In genomic region chr11:78566775-78567174, GRCm38 (mm10) we compare ENCODE assay signal across 9 mouse cellular contexts. TPM values are rescaled to one million over a fixed set of nuclear protein-coding genes. Genes with fewer than 3 reads are reported as not detected.
DNase-seq lines count a peak whose midpoint lies in the region; ATAC-seq and TF ChIP-seq lines count a peak whose summit lies in the region.
"Had no signal": no experiment of that assay in that cellular context is flagged by ENCODE, and none has a peak within 500 bp of the region (broad histone marks: within the 10 kb centered on the region; RNA-seq: fewer than 3 reads in every experiment).

No protein-coding gene starts in this region.

- no peaks in the 10 kb centered on the region for H3K4me1 ChIP-seq in intestine, postnatal 0 days (replicated peaks; ENCODE audit: control insufficient read depth, insufficient read depth, low read length)
- H3K4me1 ChIP-seq in intestine, embryonic 15.5 days (replicated peaks) = no peaks in the 10 kb centered on the region
- H3K4me1 ChIP-seq in heart, embryonic 16.5 days (ENCODE audit: control insufficient read depth, insufficient read depth, low read length) = peaks cover 8% of the 10 kb centered on the region; the same call in 1 of the 2 replicates

- no peak for TF ChIP-seq CTCF in intestine, postnatal 0 days (IDR thresholded peaks at IDR 0.05; ENCODE audit: low read depth)

- H3K27ac ChIP-seq in intestine, postnatal 0 days (ENCODE audit: low read depth, low read length) = peak overlapping the region; percentile 21; the same call in 1 of the 2 replicates
- no peak overlapping the region for H3K27ac ChIP-seq in intestine, embryonic 15.5 days
- H3K27ac ChIP-seq in heart, embryonic 16.5 days (ENCODE audit: low read length) = peak overlapping the region; percentile 74

- H3K36me3 ChIP-seq in intestine, postnatal 0 days (ENCODE audit: control insufficient read depth, insufficient read depth) = peaks cover 15% of the 10 kb centered on the region
- H3K36me3 ChIP-seq in intestine, embryonic 15.5 days = no peaks in the 10 kb centered on the region
- H3K36me3 ChIP-seq in heart, embryonic 16.5 days (ENCODE audit: control insufficient read depth, insufficient read depth) = peaks cover 12% of the 10 kb centered on the region

- no peak for ATAC-seq in intestine, postnatal 0 days
- ATAC-seq in intestine, embryonic 15.5 days = no peak
- ATAC-seq in heart, embryonic 16.5 days (replicated peaks; ENCODE audit: extremely low read depth, insufficient read depth, low FRiP score) = peak; percentile 65
- ATAC-seq in megakaryocyte progenitor cell, adult 5-6 weeks (replicated peaks; ENCODE audit: poor library complexity) = peak; percentile 34; the same call in 1 of the 2 replicates
- no peak for ATAC-seq in erythroid progenitor cell, adult 5-6 weeks (replicated peaks; ENCODE audit: low FRiP score, poor library complexity, severe bottlenecking)

- no peak overlapping the region for H3K4me2 ChIP-seq in intestine, postnatal 0 days (replicated peaks; ENCODE audit: low read depth)
- no peak overlapping the region for H3K4me2 ChIP-seq in intestine, embryonic 15.5 days (replicated peaks)
- H3K4me2 ChIP-seq in heart, embryonic 16.5 days (ENCODE audit: low read depth, low read length) = no peak overlapping the region

- 49% methylated on average over 6 of the region's 6 CpGs for whole genome bisulfite sequencing in intestine, postnatal 0 days
- WGBS in intestine, embryonic 15.5 days = 42% methylated on average over 6 of the region's 6 CpGs
- WGBS in heart, embryonic 16.5 days = 29% methylated on average over 6 of the region's 6 CpGs

- DNase-seq in kidney, postnatal 4 days = peak; percentile 31 to 50
- DNase-seq in adipocyte (ENCODE audit: low spot score) = no peak
- DNase-seq in left cerebral cortex, postnatal 25 days (ENCODE audit: low spot score in 2 of 2) = no peak
- DNase-seq: right cerebral cortex, postnatal 4 days had no signal

- H3K27me3 ChIP-seq in intestine, postnatal 0 days (replicated peaks; ENCODE audit: control insufficient read depth, insufficient read depth, low read length) = no peaks in the 10 kb centered on the region
- no peaks in the 10 kb centered on the region for H3K27me3 ChIP-seq in intestine, embryonic 15.5 days (replicated peaks)
- no peaks in the 10 kb centered on the region for H3K27me3 ChIP-seq in heart, embryonic 16.5 days (ENCODE audit: control insufficient read depth, insufficient read depth, low read length)

- no peaks in the 10 kb centered on the region for H3K9me3 ChIP-seq in intestine, postnatal 0 days (ENCODE audit: control insufficient read depth)
- H3K9me3 ChIP-seq in intestine, embryonic 15.5 days = no peaks in the 10 kb centered on the region
- H3K9me3 ChIP-seq in heart, embryonic 16.5 days (replicated peaks; ENCODE audit: control insufficient read depth, low read length) = no peaks in the 10 kb centered on the region

- no peak overlapping the region for H3K9ac ChIP-seq in intestine, postnatal 0 days (ENCODE audit: low read depth, low read length)
- H3K9ac ChIP-seq in intestine, embryonic 15.5 days = no peak overlapping the region
- no peak overlapping the region for H3K9ac ChIP-seq in heart, embryonic 16.5 days (ENCODE audit: low read length)

- H3K4me3 ChIP-seq in intestine, postnatal 0 days (ENCODE audit: low read depth, low read length) = no peak overlapping the region
- H3K4me3 ChIP-seq in intestine, embryonic 15.5 days (replicated peaks) = no peak overlapping the region
- H3K4me3 ChIP-seq in heart, embryonic 16.5 days (ENCODE audit: low read length) = no peak overlapping the region

- intact Hi-C loops in left cerebral cortex, postnatal 25 days (cut with DNase I) = no loop called here

RNA-seq across cellular contexts. Expression of gene Tmem97, which starts 16.2 kb away (rescaled TPM):
- polyA plus RNA-seq in intestine, postnatal 0 days (2015; fragmentation: Nextera tagmentation; extraction: Ambion mirVana) = 83.9 and 86.9 TPM in 2 replicates
- 182 and 269 TPM in 2 replicates for polyA plus RNA-seq in intestine, embryonic 15.5 days (2015; fragmentation: Nextera tagmentation; extraction: Ambion mirVana)
- polyA plus RNA-seq in heart, embryonic 16.5 days (2015; fragmentation: Nextera tagmentation; extraction: Ambion mirVana) = 46.8 and 48.1 TPM in 2 replicates
- 102 and 108 TPM in 2 replicates for total RNA-seq in megakaryocyte progenitor cell, adult 5-6 weeks (2015)
- 77.5 and 77.9 TPM in 2 replicates for total RNA-seq in megakaryocyte progenitor cell, adult 5-6 weeks (2017)
- 22.2 and 26.7 TPM in 2 replicates for total RNA-seq in erythroid progenitor cell, adult 5-6 weeks (2015; ENCODE audit: low replicate concordance)
- 6.0 and 14.0 TPM in 2 replicates for total RNA-seq in erythroid progenitor cell, adult 5-6 weeks (2017; ENCODE audit: low replicate concordance)
- total RNA-seq in left cerebral cortex, postnatal 25 days (2021) = 10 to 100 TPM; 19.8 to 20.7 TPM

RNA-seq across cellular contexts. Expression of gene Ift20, which starts 30.6 kb away (rescaled TPM):
- 221 and 222 TPM in 2 replicates for polyA plus RNA-seq in intestine, postnatal 0 days (2015; fragmentation: Nextera tagmentation; extraction: Ambion mirVana)
- 126 and 137 TPM in 2 replicates for polyA plus RNA-seq in intestine, embryonic 15.5 days (2015; fragmentation: Nextera tagmentation; extraction: Ambion mirVana)
- polyA plus RNA-seq in heart, embryonic 16.5 days (2015; fragmentation: Nextera tagmentation; extraction: Ambion mirVana) = 98.4 and 109 TPM in 2 replicates
- 112 and 130 TPM in 2 replicates for total RNA-seq in megakaryocyte progenitor cell, adult 5-6 weeks (2015)
- total RNA-seq in megakaryocyte progenitor cell, adult 5-6 weeks (2017) = 158 and 160 TPM in 2 replicates
- 63.1 and 72.5 TPM in 2 replicates for total RNA-seq in erythroid progenitor cell, adult 5-6 weeks (2015; ENCODE audit: low replicate concordance)
- 20.1 and 72.1 TPM in 2 replicates for total RNA-seq in erythroid progenitor cell, adult 5-6 weeks (2017; ENCODE audit: low replicate concordance)
- 10 to 100 TPM; 90.3 to 91.2 TPM for total RNA-seq in left cerebral cortex, postnatal 25 days (2021)

RNA-seq across cellular contexts. Expression of gene Tnfaip1, which starts 30.6 kb away (rescaled TPM):
- polyA plus RNA-seq in intestine, postnatal 0 days (2015; fragmentation: Nextera tagmentation; extraction: Ambion mirVana) = 64.7 and 71.5 TPM in 2 replicates
- 81.2 and 82.2 TPM in 2 replicates for polyA plus RNA-seq in intestine, embryonic 15.5 days (2015; fragmentation: Nextera tagmentation; extraction: Ambion mirVana)
- 70.5 and 78.4 TPM in 2 replicates for polyA plus RNA-seq in heart, embryonic 16.5 days (2015; fragmentation: Nextera tagmentation; extraction: Ambion mirVana)
- total RNA-seq in megakaryocyte progenitor cell, adult 5-6 weeks (2015) = 8.9 and 9.3 TPM in 2 replicates
- 4.2 and 5.5 TPM in 2 replicates for total RNA-seq in megakaryocyte progenitor cell, adult 5-6 weeks (2017)
- total RNA-seq in erythroid progenitor cell, adult 5-6 weeks (2015; ENCODE audit: low replicate concordance) = 2.1 and 2.2 TPM in 2 replicates
- 0.61 TPM in 1 of 2 replicates, not detected in the other for total RNA-seq in erythroid progenitor cell, adult 5-6 weeks (2017; ENCODE audit: low replicate concordance)
- total RNA-seq in left cerebral cortex, postnatal 25 days (2021) = 10 to 100 TPM; 38.5 to 39.0 TPM

RNA-seq across cellular contexts. Expression of gene Poldip2, which starts 54.8 kb away (rescaled TPM):
- 65.8 and 67.1 TPM in 2 replicates for polyA plus RNA-seq in intestine, postnatal 0 days (2015; fragmentation: Nextera tagmentation; extraction: Ambion mirVana)
- 147 and 149 TPM in 2 replicates for polyA plus RNA-seq in intestine, embryonic 15.5 days (2015; fragmentation: Nextera tagmentation; extraction: Ambion mirVana)
- polyA plus RNA-seq in heart, embryonic 16.5 days (2015; fragmentation: Nextera tagmentation; extraction: Ambion mirVana) = 186 and 187 TPM in 2 replicates
- 57.5 and 59.2 TPM in 2 replicates for total RNA-seq in megakaryocyte progenitor cell, adult 5-6 weeks (2015)
- total RNA-seq in megakaryocyte progenitor cell, adult 5-6 weeks (2017) = 59.2 and 77.8 TPM in 2 replicates
- 8.6 and 9.6 TPM in 2 replicates for total RNA-seq in erythroid progenitor cell, adult 5-6 weeks (2015; ENCODE audit: low replicate concordance)
- 4.0 and 8.1 TPM in 2 replicates for total RNA-seq in erythroid progenitor cell, adult 5-6 weeks (2017; ENCODE audit: low replicate concordance)
- total RNA-seq in left cerebral cortex, postnatal 25 days (2021) = 100 to 1,000 TPM; 104 to 115 TPM

RNA-seq across cellular contexts. Expression of gene Tmem199, which starts 54.8 kb away (rescaled TPM):
- 49.2 and 51.2 TPM in 2 replicates for polyA plus RNA-seq in intestine, postnatal 0 days (2015; fragmentation: Nextera tagmentation; extraction: Ambion mirVana)
- polyA plus RNA-seq in intestine, embryonic 15.5 days (2015; fragmentation: Nextera tagmentation; extraction: Ambion mirVana) = 54.1 and 56.9 TPM in 2 replicates
- 40.3 and 43.9 TPM in 2 replicates for polyA plus RNA-seq in heart, embryonic 16.5 days (2015; fragmentation: Nextera tagmentation; extraction: Ambion mirVana)
- 20.9 and 26.7 TPM in 2 replicates for total RNA-seq in megakaryocyte progenitor cell, adult 5-6 weeks (2015)
- 27.5 and 34.4 TPM in 2 replicates for total RNA-seq in megakaryocyte progenitor cell, adult 5-6 weeks (2017)
- 2.5 TPM in 1 of 2 replicates, not detected in the other for total RNA-seq in erythroid progenitor cell, adult 5-6 weeks (2015; ENCODE audit: low replicate concordance)
- 7.7 and 10.1 TPM in 2 replicates for total RNA-seq in erythroid progenitor cell, adult 5-6 weeks (2017; ENCODE audit: low replicate concordance)
- 10 to 100 TPM; 38.8 to 45.1 TPM for total RNA-seq in left cerebral cortex, postnatal 25 days (2021)

Comparison
In these comparisons a context has a peak if more than half of its experiments do, and no peak if none do; other contexts are left out.
1. ATAC-seq: peak in heart, embryonic 16.5 days (single experiment) and megakaryocyte progenitor cell, adult 5-6 weeks (single experiment); none in intestine, postnatal 0 days (single experiment), intestine, embryonic 15.5 days (single experiment) and erythroid progenitor cell, adult 5-6 weeks (single experiment).
2. DNase-seq: peak in kidney, postnatal 4 days (2 of 2); none in adipocyte (single experiment) and left cerebral cortex, postnatal 25 days (0 of 2).